Mouse (Mus musculus) left cerebral cortex, adult 8-10 months (tissue): ENCODE data around the gene Nudt1. TPM values are rescaled to one million over a fixed set of nuclear protein-coding genes. Genes with fewer than 3 reads are reported as not detected.

Experiments used
- DNase-seq, 2 experiments: peaks; one replicate each; pipeline ENCODE4 v3.0.0; 2022; ENCODE audit warnings: low spot score in 2 of 2
- total RNA-seq, 4 experiments: library from RNA; stranded (reverse); gene quantifications; 2 replicates each; pipeline ENCODE4 v1.2.4; 2022

Nudt1 gene
- total RNA-seq, 4 experiments from 2014 or later, result 5.9 to 7.3 (median 6.1) TPM

DNA sequence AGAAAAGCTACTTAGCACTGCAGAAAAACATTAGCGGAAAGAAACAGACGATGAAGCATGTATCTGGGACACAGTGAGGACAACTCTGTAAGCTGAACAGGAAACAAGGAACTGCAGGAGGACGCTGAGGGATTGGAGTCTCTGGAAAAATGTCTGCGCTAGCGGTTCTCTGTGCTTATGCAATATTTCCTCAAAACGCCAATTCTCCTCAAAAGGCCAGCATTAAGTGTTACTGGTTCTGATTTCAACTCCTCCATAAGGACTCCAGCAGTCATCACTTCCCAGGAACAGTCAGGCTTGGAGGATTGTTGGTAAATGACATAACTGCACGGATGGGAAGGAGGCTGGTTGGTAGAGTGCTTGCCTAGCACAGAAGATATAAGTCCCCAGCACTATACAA is 59.7 kb downstream of the Nudt1 start:
- no peak for DNase-seq

DNA sequence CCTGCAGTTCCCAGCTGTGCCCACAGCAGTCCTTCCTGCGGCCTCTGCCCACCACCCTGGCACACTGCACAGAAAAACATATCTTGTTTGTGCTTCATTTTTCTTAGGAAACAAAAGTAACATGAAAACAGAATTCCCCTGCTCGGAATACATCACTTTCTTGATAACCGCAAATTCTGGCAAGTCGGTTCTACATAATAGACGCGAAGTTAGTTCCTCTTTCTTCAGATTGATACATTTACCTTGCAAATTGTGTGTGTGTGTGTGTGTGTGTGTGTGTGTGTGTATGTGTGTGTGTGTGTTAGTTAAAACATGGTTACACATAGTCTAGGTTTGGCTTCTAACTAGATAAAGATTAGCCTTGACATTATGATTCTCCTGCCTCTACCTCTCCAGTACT is 61.2 kb downstream of the Nudt1 start:
- DNase-seq, result no peak

GRCm38 (mm10) chr5:140383559-140383958 is 62.1 kb downstream of the Nudt1 start:
- no peak for DNase-seq

DNA sequence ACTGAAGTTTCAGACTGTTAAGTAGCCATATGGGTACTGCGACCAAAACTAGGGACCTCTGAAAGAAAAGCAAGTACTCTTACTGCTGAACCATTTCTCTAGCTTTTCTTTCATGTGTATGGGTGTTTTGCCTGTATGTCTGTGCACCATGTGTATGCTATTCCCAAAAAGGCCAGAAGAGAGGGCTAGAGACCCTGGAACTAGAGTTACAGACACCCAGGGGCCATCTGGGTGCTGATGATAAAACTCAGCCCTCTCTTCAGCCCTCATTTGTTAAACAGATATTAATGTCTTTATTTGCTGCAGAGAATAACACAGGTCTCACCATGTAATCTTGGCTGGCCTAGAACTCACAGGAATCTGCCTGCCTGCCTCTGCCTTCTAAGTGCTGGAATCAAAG is 63.0 kb downstream of the Nudt1 start:
- DNase-seq, result no peak

DNA sequence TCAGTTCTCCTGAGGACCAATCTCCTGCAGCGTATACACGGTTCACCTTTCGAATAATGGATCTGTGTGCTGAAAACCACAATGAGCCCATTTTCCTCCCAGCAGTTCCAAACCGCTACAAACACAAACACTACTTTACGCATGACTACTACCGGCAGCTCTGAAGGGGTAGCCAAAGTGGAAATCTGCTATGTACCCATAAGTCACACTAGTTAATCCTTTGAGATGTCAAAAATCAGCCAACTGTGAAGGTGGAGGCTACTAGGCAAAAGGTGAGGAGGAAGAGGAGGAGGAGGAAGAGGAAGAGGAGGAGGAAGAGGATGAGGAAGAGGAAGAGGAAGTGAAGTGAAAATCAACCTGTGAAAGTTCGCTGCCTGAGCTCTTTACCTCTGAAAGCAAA is 65.8 kb downstream of the Nudt1 start:
- no peak for DNase-seq

Other genes starting within 250 kb of the Nudt1 start
- 10 to 100 TPM; 14.1 to 22.2 (median 18.6) TPM for gene Mad1l1, start 104 bp upstream of the Nudt1 start, total RNA-seq
- gene Mrm2, start 10.2 kb downstream of the Nudt1 start, total RNA-seq, result 10 to 100 TPM in 3 of 4 experiments, 1 to 10 TPM in 1; 8.9 to 13.3 (median 11.1) TPM
- 10 to 100 TPM; 12.5 to 14.7 (median 13.0) TPM for gene Snx8, start 67.6 kb downstream of the Nudt1 start, total RNA-seq
- 10 to 100 TPM; 81.0 to 93.2 (median 86.4) TPM for gene Eif3b, start 97.7 kb downstream of the Nudt1 start, total RNA-seq
- not detected for gene Gm4869, start 124.0 kb downstream of the Nudt1 start, total RNA-seq
- 10 to 100 TPM; 17.4 to 20.2 (median 18.7) TPM for gene Chst12, start 183.9 kb downstream of the Nudt1 start, total RNA-seq
- gene Grifin, start 243.4 kb downstream of the Nudt1 start, total RNA-seq, result 1 to 10 TPM in 1 of 4 experiments, under 1 TPM in 2, not detected in 1; 0.80 to 1.3 (median 0.93) TPM